Mouse (Mus musculus) cerebellum, adult 8-10 months (tissue): ENCODE results near the gene Prkd1.

Experiments
- DNase-seq: peaks from one replicate; pipeline ENCODE4 v3.0.0; 2022

Prkd1 gene

GRCm38 (mm10) chr12:50314634-50315033 is 334.3 kb downstream of the Prkd1 start:
- DNase-seq, result no peak

GRCm38 (mm10) chr12:50309276-50309675 is 339.6 kb downstream of the Prkd1 start:
- no peak for DNase-seq

- DNase-seq, result no peak
Observed at GRCm38 (mm10) chr12:50301334-50301733, 347.6 kb downstream of the Prkd1 start.

- no peak for DNase-seq
Observed at GRCm38 (mm10) chr12:50296067-50296466, 352.8 kb downstream of the Prkd1 start.

- DNase-seq, result no peak
Observed at GRCm38 (mm10) chr12:50295549-50295948, 353.3 kb downstream of the Prkd1 start.

GRCm38 (mm10) chr12:50292834-50293233 is 356.1 kb downstream of the Prkd1 start:
- DNase-seq, result no peak
